Mouse (Mus musculus): ENCODE measurements at regions not wholly inside any gene's neighbourhood (a gene's known extent, or its start where the extent isn't known, plus 50 kb on each side); places are given as distances from the start of the nearest gene placed in this dataset.

GRCm38 (mm10) chr14:72113377-72113993 lies 378.2 kb downstream of the Gm9195 start:
- no peak for DNase-seq (ENCODE audit: low spot score in 2 of 2)

GRCm38 (mm10) chr14:72110689-72111088 lies 380.9 kb downstream of the Gm9195 start:
- DNase-seq (ENCODE audit: low spot score in 2 of 2), result no peak

GRCm38 (mm10) chr14:72091579-72091978 lies 400.1 kb downstream of the Gm9195 start:
- no peak for DNase-seq (ENCODE audit: low spot score in 2 of 2)

GRCm38 (mm10) chr14:72081473-72081872 lies 410.2 kb downstream of the Gm9195 start:
- no peak for DNase-seq (ENCODE audit: low spot score in 2 of 2)

- peak; percentile 31 to 45 for DNase-seq (ENCODE audit: low spot score in 2 of 2)
Measured at GRCm38 (mm10) chr14:72064111-72064812, 427.4 kb downstream of the Gm9195 start.

- DNase-seq (ENCODE audit: low spot score in 2 of 2), result peak in 1 of 2 experiments; percentile 9
Measured at GRCm38 (mm10) chr14:72042881-72043236, 448.8 kb downstream of the Gm9195 start.

- DNase-seq (ENCODE audit: low spot score in 2 of 2), result peak in 1 of 2 experiments; percentile 58
Measured at GRCm38 (mm10) chr14:72042112-72042880, 449.3 kb downstream of the Gm9195 start.

- no peak for DNase-seq (ENCODE audit: low spot score in 2 of 2)
Measured at GRCm38 (mm10) chr14:72030396-72030795, 461.2 kb downstream of the Gm9195 start.

- no peak for DNase-seq (ENCODE audit: low spot score in 2 of 2)
Measured at GRCm38 (mm10) chr14:72027362-72028020, 464.1 kb downstream of the Gm9195 start.

- no peak for DNase-seq (ENCODE audit: low spot score in 2 of 2)
Measured at GRCm38 (mm10) chr14:72004371-72004770, 487.3 kb downstream of the Gm9195 start.

- DNase-seq (ENCODE audit: low spot score in 2 of 2), result peak in 1 of 2 experiments; percentile 24
Measured at GRCm38 (mm10) chr14:72002205-72003138, 489.2 kb downstream of the Gm9195 start.

- peak in 1 of 2 experiments; percentile 39 for DNase-seq (ENCODE audit: low spot score in 2 of 2)
Measured at GRCm38 (mm10) chr14:71973016-71973415, 518.6 kb downstream of the Gm9195 start.

- DNase-seq (ENCODE audit: low spot score in 2 of 2), result no peak
Measured at GRCm38 (mm10) chr14:71972521-71972920, 519.1 kb downstream of the Gm9195 start.

- no peak for DNase-seq (ENCODE audit: low spot score in 2 of 2)
Measured at GRCm38 (mm10) chr14:71967646-71968045, 524.0 kb downstream of the Gm9195 start.

GRCm38 (mm10) chr14:71963389-71964169 lies 528.1 kb downstream of the Gm9195 start:
- DNase-seq (ENCODE audit: low spot score in 2 of 2), result no peak

GRCm38 (mm10) chr14:71948701-71949100 lies 542.9 kb downstream of the Gm9195 start:
- DNase-seq (ENCODE audit: low spot score in 2 of 2), result no peak

GRCm38 (mm10) chr14:71937157-71937485 lies 554.5 kb downstream of the Gm9195 start:
- DNase-seq (ENCODE audit: low spot score in 2 of 2), result no peak

- DNase-seq (ENCODE audit: low spot score in 2 of 2), result no peak
Measured at GRCm38 (mm10) chr14:71936373-71937156, 555.1 kb downstream of the Gm9195 start.

GRCm38 (mm10) chr14:71915964-71916363 lies 575.7 kb downstream of the Gm9195 start:
- DNase-seq (ENCODE audit: low spot score in 2 of 2), result no peak

Data from left cerebral cortex, adult 8-10 months (tissue).